Mouse (Mus musculus): Measurements from ENCODE around the gene Defb45. TPM values are rescaled to one million over a fixed set of nuclear protein-coding genes. Genes with fewer than 3 reads are reported as not detected.

Defb45 gene
- polyA plus RNA-seq, 1 experiment: not detected

GRCm38 (mm10) chr2:152543478-152543877 lies 55.7 kb downstream of the Defb45 start:
- H3K4me3 ChIP-seq (replicated peaks; ENCODE audit: control insufficient read depth, low read depth, low read length): no peak overlapping the region
- H3K4me1 ChIP-seq (ENCODE audit: control insufficient read depth, insufficient read depth, low read length): no peaks in the 10 kb centered on the region; the same call in 1 of the 2 replicates
- H3K27ac ChIP-seq (ENCODE audit: control insufficient read depth, insufficient read depth, low read depth, low read length, poor library complexity): no peak overlapping the region
- WGBS: 80% methylated on average over 4 of the region's 4 CpGs
- no peak for TF ChIP-seq POLR2A (IDR thresholded peaks at IDR 0.05; ENCODE audit: borderline replicate concordance, control insufficient read depth, low read depth, low read length)
- TF ChIP-seq CTCF (IDR thresholded peaks at IDR 0.05; ENCODE audit: control insufficient read depth, insufficient read depth, low read length): no peak

Other genes with a start within 250 kb of the Defb45 start
- not detected in 2 replicates for gene Nrsn2, start 222.8 kb downstream of the Defb45 start, polyA plus RNA-seq (2011; ENCODE audit: insufficient read depth, insufficient read length, low replicate concordance, missing spikeins)
- gene Sox12, start 201.3 kb downstream of the Defb45 start, polyA plus RNA-seq (2011; ENCODE audit: insufficient read depth, insufficient read length, low replicate concordance, missing spikeins): 4.8 and 6.3 TPM in 2 replicates
- 5.6 and 6.2 TPM in 2 replicates for gene Zcchc3, start 184.4 kb downstream of the Defb45 start, polyA plus RNA-seq (2011; ENCODE audit: insufficient read depth, insufficient read length, low replicate concordance, missing spikeins)
- 0.66 and 2.9 TPM in 2 replicates for gene 6820408C15Rik, start 183.8 kb downstream of the Defb45 start, polyA plus RNA-seq (2011; ENCODE audit: insufficient read depth, insufficient read length, low replicate concordance, missing spikeins)
- gene Defb23, start 134.8 kb downstream of the Defb45 start, polyA plus RNA-seq (2011; ENCODE audit: insufficient read depth, insufficient read length, low replicate concordance, missing spikeins): not detected in 2 replicates
- gene Defb20, start 122.3 kb downstream of the Defb45 start, polyA plus RNA-seq (2011; ENCODE audit: insufficient read depth, insufficient read length, low replicate concordance, missing spikeins): not detected in 2 replicates
- not detected in 2 replicates for gene Defb22, start 109.3 kb downstream of the Defb45 start, polyA plus RNA-seq (2011; ENCODE audit: insufficient read depth, insufficient read length, low replicate concordance, missing spikeins)
- gene Defb26, start 87.7 kb downstream of the Defb45 start, polyA plus RNA-seq (2011; ENCODE audit: insufficient read depth, insufficient read length, low replicate concordance, missing spikeins): not detected in 2 replicates
- gene Defb28, start 81.1 kb downstream of the Defb45 start, polyA plus RNA-seq (2011; ENCODE audit: insufficient read depth, insufficient read length, low replicate concordance, missing spikeins): not detected in 2 replicates
- not detected in 2 replicates for gene Defb29, start 59.3 kb downstream of the Defb45 start, polyA plus RNA-seq (2011; ENCODE audit: insufficient read depth, insufficient read length, low replicate concordance, missing spikeins)
- not detected in 2 replicates for gene Gm17416, start 30.1 kb downstream of the Defb45 start, polyA plus RNA-seq (2011; ENCODE audit: insufficient read depth, insufficient read length, low replicate concordance, missing spikeins)
- not detected in 2 replicates for gene Defb21, start 26.7 kb downstream of the Defb45 start, polyA plus RNA-seq (2011; ENCODE audit: insufficient read depth, insufficient read length, low replicate concordance, missing spikeins)
- not detected in 2 replicates for gene Defb19, start 19.1 kb downstream of the Defb45 start, polyA plus RNA-seq (2011; ENCODE audit: insufficient read depth, insufficient read length, low replicate concordance, missing spikeins)
- not detected in 2 replicates for gene Defb36, start 4.9 kb upstream of the Defb45 start, polyA plus RNA-seq (2011; ENCODE audit: insufficient read depth, insufficient read length, low replicate concordance, missing spikeins)
- not detected in 2 replicates for gene Defb25, start 23.7 kb upstream of the Defb45 start, polyA plus RNA-seq (2011; ENCODE audit: insufficient read depth, insufficient read length, low replicate concordance, missing spikeins)
- not detected in 2 replicates for gene Rem1, start 27.6 kb upstream of the Defb45 start, polyA plus RNA-seq (2011; ENCODE audit: insufficient read depth, insufficient read length, low replicate concordance, missing spikeins)
- gene H13, start 70.1 kb upstream of the Defb45 start, polyA plus RNA-seq (2011; ENCODE audit: insufficient read depth, insufficient read length, low replicate concordance, missing spikeins): 37.9 and 71.3 TPM in 2 replicates
- gene Mcts2, start 87.6 kb upstream of the Defb45 start, polyA plus RNA-seq (2011; ENCODE audit: insufficient read depth, insufficient read length, low replicate concordance, missing spikeins): 1.8 and 12.9 TPM in 2 replicates
- 4.2 and 15.9 TPM in 2 replicates for gene Id1, start 136.9 kb upstream of the Defb45 start, polyA plus RNA-seq (2011; ENCODE audit: insufficient read depth, insufficient read length, low replicate concordance, missing spikeins)
- 1.4 TPM in 1 of 2 replicates, not detected in the other for gene Cox4i2, start 154.8 kb upstream of the Defb45 start, polyA plus RNA-seq (2011; ENCODE audit: insufficient read depth, insufficient read length, low replicate concordance, missing spikeins)
- gene Bcl2l1, start 232.3 kb upstream of the Defb45 start, polyA plus RNA-seq (2011; ENCODE audit: insufficient read depth, insufficient read length, low replicate concordance, missing spikeins): 97.4 and 124 TPM in 2 replicates
- gene Tpx2, start 248.6 kb upstream of the Defb45 start, polyA plus RNA-seq (2011; ENCODE audit: insufficient read depth, insufficient read length, low replicate concordance, missing spikeins): 57.0 and 74.1 TPM in 2 replicates

Data from bone marrow, adult 2 months (tissue).